Mouse (Mus musculus) ES-E14 (cell line): ENCODE data around the gene Stard9.

Source experiments
- HCFC1 ChIP-seq: IDR thresholded peaks from 2 replicates; pipeline ENCODE4 v1.6.1; 2012; ENCODE audit warnings: low read length, inconsistent platforms, borderline replicate concordance; ENCODE audit not compliant: insufficient read depth
- ZC3H11A ChIP-seq: IDR thresholded peaks from 2 replicates; pipeline ENCODE4 v1.6.1; 2012; ENCODE audit warnings: low read depth, mild to moderate bottlenecking, inconsistent platforms, low read length, borderline replicate concordance

DNA sequence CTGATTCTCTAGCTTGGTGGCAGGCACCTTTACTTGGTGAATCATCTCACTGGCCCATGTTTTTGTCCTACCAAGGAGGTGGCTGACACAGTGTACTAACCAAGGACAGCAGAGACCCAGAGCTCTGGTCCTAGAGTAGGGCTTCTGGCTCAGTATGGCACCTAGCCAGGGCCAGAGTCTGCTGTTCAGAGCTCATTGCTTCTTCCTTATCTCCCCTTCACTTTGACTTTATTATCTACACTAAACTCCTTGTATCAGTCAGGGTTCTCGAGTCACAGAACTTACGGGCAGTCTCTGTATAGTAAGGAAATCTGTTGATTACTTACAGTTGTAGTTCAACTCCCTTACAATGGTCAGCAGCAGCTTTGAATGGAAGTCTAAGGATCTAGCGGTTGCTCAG, 82.0 kb downstream of the Stard9 start:
- TF ChIP-seq ZC3H11A (no peak), HCFC1 (no peak)
